Mouse (Mus musculus) ES-Bruce4 (cell line): Measurements from ENCODE around the gene Cwh43.

Experiments used
- CTCF ChIP-seq: IDR thresholded peaks from one replicate; pipeline ENCODE4 v1.8.1; 2011; ENCODE audit warnings: low read depth, low read length
- EP300 ChIP-seq: IDR thresholded peaks from 2 replicates; pipeline ENCODE4 v1.6.1; 2011; ENCODE audit warnings: low read depth, low read length; ENCODE audit not compliant: insufficient read depth

- TF ChIP-seq EP300 (no peak), CTCF (no peak)
These were observed 29.4 kb upstream of the Cwh43 start for GRCm38 (mm10) chr5:73376491-73376890.
